Mouse (Mus musculus): ENCODE results near the gene Rbm44. TPM values are rescaled to one million over a fixed set of nuclear protein-coding genes. Genes with fewer than 3 reads are reported as not detected.
A peak's percentile ranks its signal among the peaks of the same experiment; 100 is the strongest.

Gene Rbm44
- polyA plus RNA-seq, 1 experiment from 2014 or later = 3.2 TPM

DNA sequence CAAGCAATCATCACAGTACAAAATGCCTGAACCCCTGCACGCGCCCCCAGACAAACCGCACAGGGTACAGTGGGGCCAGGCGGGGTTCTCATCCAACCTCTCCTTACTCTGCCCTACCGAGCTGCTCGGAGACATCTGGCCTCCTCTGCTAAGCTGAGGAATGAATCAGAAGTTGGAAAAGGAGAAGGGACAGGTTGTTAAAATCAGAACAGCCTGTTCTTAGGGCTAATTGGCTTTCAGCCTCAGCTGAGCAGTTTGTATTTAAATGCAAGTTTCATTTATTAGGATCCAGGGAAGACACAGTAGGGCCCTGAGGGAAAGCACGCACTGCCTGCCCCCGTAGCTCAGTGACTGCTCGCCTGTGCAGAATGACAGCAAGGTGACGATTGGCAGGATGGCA lies 54.9 kb downstream of the Rbm44 start:
- no peak overlapping the region for H3K4me2 ChIP-seq (ENCODE audit: low read depth, low read length)
- H3K4me3 ChIP-seq (ENCODE audit: low read length) = no peak overlapping the region
- H3K27ac ChIP-seq (ENCODE audit: low read length) = no peak overlapping the region
- ATAC-seq (replicated peaks; ENCODE audit: extremely low read depth, insufficient read depth, low FRiP score) = no peak
- WGBS = 86% methylated on average over 10 of the region's 10 CpGs
- H3K9me3 ChIP-seq (replicated peaks; ENCODE audit: control insufficient read depth, low read length) = 0 out of 2 replicates have a peak, but pooled peaks cover 3% of the 10 kb centered on the region
- peaks cover 8% of the 10 kb centered on the region for H3K4me1 ChIP-seq (ENCODE audit: control insufficient read depth, insufficient read depth, low read length)
- H3K9ac ChIP-seq (ENCODE audit: low read length) = no peak overlapping the region
- no peaks in the 10 kb centered on the region for H3K27me3 ChIP-seq (ENCODE audit: control insufficient read depth, insufficient read depth, low read length)
- peaks cover 6% of the 10 kb centered on the region for H3K36me3 ChIP-seq (ENCODE audit: control insufficient read depth, insufficient read depth)

DNA sequence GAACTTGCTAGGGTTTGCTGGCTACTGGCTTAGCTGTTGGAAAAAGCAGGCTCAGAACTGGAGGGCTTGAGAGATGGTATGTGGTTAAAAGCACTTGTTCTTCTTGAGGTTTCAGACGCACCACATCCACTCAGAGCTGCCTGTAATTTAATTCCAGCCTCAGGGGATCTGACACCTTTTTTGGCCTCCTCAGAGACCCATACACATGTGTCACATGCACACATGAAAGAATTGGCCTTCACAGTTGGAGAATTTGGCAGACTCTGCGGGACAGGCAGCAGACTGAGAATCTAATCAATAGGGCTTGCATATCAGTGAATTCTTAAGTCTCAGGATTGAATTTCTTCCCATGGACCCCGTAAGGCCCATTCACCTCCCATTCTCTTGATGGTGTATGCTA lies 56.2 kb downstream of the Rbm44 start:
- WGBS = 35% methylated on average over 3 of the region's 3 CpGs
- Histone ChIP-seq H3K9ac (ENCODE audit: low read length) (no peak overlapping the region), H3K4me2 (ENCODE audit: low read depth, low read length) (no peak overlapping the region), H3K27ac (ENCODE audit: low read length) (peak overlapping the region; percentile 30), H3K27me3 (ENCODE audit: control insufficient read depth, insufficient read depth, low read length) (no peaks in the 10 kb centered on the region), H3K9me3 (replicated peaks; ENCODE audit: control insufficient read depth, low read length) (0 out of 2 replicates have a peak, but pooled peaks cover 3% of the 10 kb centered on the region), H3K36me3 (ENCODE audit: control insufficient read depth, insufficient read depth) (peaks cover 6% of the 10 kb centered on the region), H3K4me1 (ENCODE audit: control insufficient read depth, insufficient read depth, low read length) (peaks cover 8% of the 10 kb centered on the region), H3K4me3 (ENCODE audit: low read length) (no peak overlapping the region)
- ATAC-seq (replicated peaks; ENCODE audit: extremely low read depth, insufficient read depth, low FRiP score) = no peak

DNA sequence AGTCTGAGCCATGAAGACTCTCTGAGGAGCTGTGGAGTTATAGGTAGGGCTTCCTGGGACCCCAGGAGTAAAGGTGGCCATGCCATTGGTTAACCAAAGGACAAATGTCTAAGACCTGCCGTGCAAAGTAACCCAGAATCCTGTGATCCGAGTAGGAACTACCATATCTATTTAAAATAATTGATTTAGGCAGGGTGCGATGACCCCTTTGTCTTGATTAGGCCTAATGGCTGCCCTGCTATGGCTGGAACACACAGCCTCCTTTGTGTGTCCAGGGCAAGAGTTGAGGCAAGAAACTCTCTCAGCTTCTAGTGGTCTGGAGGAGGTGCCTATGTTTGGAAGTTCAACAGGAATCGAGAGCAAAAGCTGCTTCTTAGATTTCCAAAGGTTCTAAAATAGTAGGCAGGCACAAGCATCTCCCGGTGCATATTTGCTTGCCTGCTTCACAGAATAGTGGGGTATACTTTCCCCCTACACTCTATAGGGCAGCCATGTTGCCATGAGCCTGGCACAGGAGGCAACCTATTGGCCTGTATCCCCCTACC lies 59.4 kb downstream of the Rbm44 start:
- Histone ChIP-seq H3K4me2 (ENCODE audit: low read depth, low read length) (no peak overlapping the region), H3K27ac (ENCODE audit: low read length) (no peak overlapping the region), H3K9ac (ENCODE audit: low read length) (no peak overlapping the region), H3K4me1 (ENCODE audit: control insufficient read depth, insufficient read depth, low read length) (peaks cover 23% of the 10 kb centered on the region), H3K27me3 (ENCODE audit: control insufficient read depth, insufficient read depth, low read length) (no peaks in the 10 kb centered on the region), H3K36me3 (ENCODE audit: control insufficient read depth, insufficient read depth) (peaks cover 2% of the 10 kb centered on the region; the same call in 1 of the 2 replicates), H3K4me3 (ENCODE audit: low read length) (no peak overlapping the region), H3K9me3 (replicated peaks; ENCODE audit: control insufficient read depth, low read length) (0 out of 2 replicates have a peak, but pooled peaks cover 1% of the 10 kb centered on the region)
- WGBS = 85% methylated on average over 5 of the region's 5 CpGs
- ATAC-seq (replicated peaks; ENCODE audit: extremely low read depth, insufficient read depth, low FRiP score) = no peak

DNA sequence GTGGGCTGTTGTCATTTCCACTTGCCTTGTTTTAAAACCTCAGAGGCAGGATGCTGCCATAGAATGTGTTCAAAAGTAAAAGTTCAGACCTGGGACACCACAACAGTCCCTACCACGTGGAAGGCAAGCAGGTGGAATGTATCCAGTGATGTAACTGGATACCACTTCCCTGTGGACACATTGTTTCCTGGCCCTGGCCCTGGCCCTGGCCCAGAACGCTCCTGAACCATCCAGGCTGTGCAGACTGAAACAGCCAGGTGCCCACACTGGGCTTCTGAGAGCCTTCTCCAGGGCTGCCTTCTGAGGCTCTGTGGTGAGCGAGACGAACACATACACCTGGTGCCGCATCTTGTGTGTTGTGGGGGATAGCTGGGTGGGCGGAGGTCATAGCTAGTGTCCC lies 60.8 kb downstream of the Rbm44 start:
- Histone ChIP-seq H3K9me3 (replicated peaks; ENCODE audit: control insufficient read depth, low read length) (no peaks in the 10 kb centered on the region), H3K4me3 (ENCODE audit: low read length) (no peak overlapping the region), H3K27ac (ENCODE audit: low read length) (no peak overlapping the region), H3K27me3 (ENCODE audit: control insufficient read depth, insufficient read depth, low read length) (no peaks in the 10 kb centered on the region), H3K4me2 (ENCODE audit: low read depth, low read length) (no peak overlapping the region), H3K4me1 (ENCODE audit: control insufficient read depth, insufficient read depth, low read length) (peaks cover 35% of the 10 kb centered on the region), H3K36me3 (ENCODE audit: control insufficient read depth, insufficient read depth) (no peaks in the 10 kb centered on the region), H3K9ac (ENCODE audit: low read length) (no peak overlapping the region)
- ATAC-seq (replicated peaks; ENCODE audit: extremely low read depth, insufficient read depth, low FRiP score) = no peak
- 82% methylated on average over 6 of the region's 6 CpGs for WGBS

GRCm38 (mm10) chr1:91206336-91206735 lies 61.4 kb downstream of the Rbm44 start:
- Histone ChIP-seq H3K4me3 (ENCODE audit: low read length) (no peak overlapping the region), H3K27ac (ENCODE audit: low read length) (no peak overlapping the region), H3K4me1 (ENCODE audit: control insufficient read depth, insufficient read depth, low read length) (peaks cover 36% of the 10 kb centered on the region), H3K9ac (ENCODE audit: low read length) (no peak overlapping the region), H3K36me3 (ENCODE audit: control insufficient read depth, insufficient read depth) (no peaks in the 10 kb centered on the region), H3K27me3 (ENCODE audit: control insufficient read depth, insufficient read depth, low read length) (no peaks in the 10 kb centered on the region), H3K9me3 (replicated peaks; ENCODE audit: control insufficient read depth, low read length) (no peaks in the 10 kb centered on the region), H3K4me2 (ENCODE audit: low read depth, low read length) (no peak overlapping the region)
- ATAC-seq (replicated peaks; ENCODE audit: extremely low read depth, insufficient read depth, low FRiP score) = no peak
- 72% methylated on average over 8 of the region's 8 CpGs for WGBS

GRCm38 (mm10) chr1:91206873-91207272 lies 62.0 kb downstream of the Rbm44 start:
- Histone ChIP-seq H3K4me3 (ENCODE audit: low read length) (no peak overlapping the region), H3K4me1 (ENCODE audit: control insufficient read depth, insufficient read depth, low read length) (peaks cover 41% of the 10 kb centered on the region), H3K9me3 (replicated peaks; ENCODE audit: control insufficient read depth, low read length) (no peaks in the 10 kb centered on the region), H3K36me3 (ENCODE audit: control insufficient read depth, insufficient read depth) (no peaks in the 10 kb centered on the region), H3K4me2 (ENCODE audit: low read depth, low read length) (no peak overlapping the region), H3K27me3 (ENCODE audit: control insufficient read depth, insufficient read depth, low read length) (no peaks in the 10 kb centered on the region), H3K9ac (ENCODE audit: low read length) (no peak overlapping the region), H3K27ac (ENCODE audit: low read length) (no peak overlapping the region)
- 69% methylated on average over 5 of the region's 5 CpGs for WGBS
- no peak for ATAC-seq (replicated peaks; ENCODE audit: extremely low read depth, insufficient read depth, low FRiP score)

DNA sequence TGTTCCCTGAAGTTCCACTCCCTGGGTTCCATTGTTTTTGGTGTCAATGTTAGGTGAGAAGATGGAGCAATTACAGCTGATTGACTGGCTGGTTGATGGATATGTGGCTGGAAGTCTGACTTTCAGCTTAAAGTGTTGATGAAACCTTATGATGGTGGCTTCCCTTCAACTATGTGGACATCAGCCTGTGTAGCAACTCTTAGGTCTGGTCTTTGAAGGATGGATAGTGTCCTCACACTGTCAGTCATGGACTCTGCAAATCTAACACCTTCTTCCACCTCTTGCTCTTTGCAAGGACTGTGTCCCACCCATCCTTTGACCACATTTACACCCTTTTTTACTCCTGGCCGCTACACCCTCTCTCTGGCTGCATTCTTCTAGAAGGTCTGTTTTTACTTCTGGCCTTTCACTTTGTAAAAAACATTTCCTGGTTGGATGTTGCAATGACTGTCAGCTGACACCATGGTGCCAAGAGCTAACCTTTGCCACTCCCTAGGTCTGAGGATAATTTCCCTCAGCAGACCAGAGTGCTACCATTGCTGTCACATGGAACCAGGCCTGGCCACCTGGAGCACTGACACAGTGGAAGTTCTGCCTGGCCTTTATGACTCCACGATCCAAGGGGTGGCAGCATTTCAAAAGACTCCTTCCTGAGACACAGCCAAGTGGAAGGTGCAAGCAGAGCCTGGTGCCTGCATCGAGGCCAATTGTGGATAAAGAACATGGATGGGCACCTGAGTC lies 62.6 kb downstream of the Rbm44 start:
- Histone ChIP-seq H3K27ac (ENCODE audit: low read length) (no peak overlapping the region), H3K9me3 (replicated peaks; ENCODE audit: control insufficient read depth, low read length) (no peaks in the 10 kb centered on the region), H3K36me3 (ENCODE audit: control insufficient read depth, insufficient read depth) (no peaks in the 10 kb centered on the region), H3K4me1 (ENCODE audit: control insufficient read depth, insufficient read depth, low read length) (peaks cover 47% of the 10 kb centered on the region), H3K9ac (ENCODE audit: low read length) (no peak overlapping the region), H3K4me2 (ENCODE audit: low read depth, low read length) (no peak overlapping the region), H3K27me3 (ENCODE audit: control insufficient read depth, insufficient read depth, low read length) (no peaks in the 10 kb centered on the region), H3K4me3 (ENCODE audit: low read length) (no peak overlapping the region)
- WGBS = 68% methylated on average over 3 of the region's 3 CpGs
- ATAC-seq (replicated peaks; ENCODE audit: extremely low read depth, insufficient read depth, low FRiP score) = no peak

- H3K4me2 ChIP-seq (ENCODE audit: low read depth, low read length) = peak overlapping the region; percentile 27; the same call in 1 of the 2 replicates
- H3K9ac ChIP-seq (ENCODE audit: low read length) = peak overlapping the region; percentile 72
- 34% methylated on average over 6 of the region's 6 CpGs for WGBS
- peak; percentile 83 for ATAC-seq (replicated peaks; ENCODE audit: extremely low read depth, insufficient read depth, low FRiP score)
- H3K27me3 ChIP-seq (ENCODE audit: control insufficient read depth, insufficient read depth, low read length) = no peaks in the 10 kb centered on the region
- peaks cover 58% of the 10 kb centered on the region for H3K4me1 ChIP-seq (ENCODE audit: control insufficient read depth, insufficient read depth, low read length)
- H3K27ac ChIP-seq (ENCODE audit: low read length) = peak overlapping the region; percentile 99
- no peak overlapping the region for H3K4me3 ChIP-seq (ENCODE audit: low read length)
- no peaks in the 10 kb centered on the region for H3K36me3 ChIP-seq (ENCODE audit: control insufficient read depth, insufficient read depth)
- H3K9me3 ChIP-seq (replicated peaks; ENCODE audit: control insufficient read depth, low read length) = no peaks in the 10 kb centered on the region
Observed at GRCm38 (mm10) chr1:91209343-91209742, 64.5 kb downstream of the Rbm44 start.

- Histone ChIP-seq H3K27ac (ENCODE audit: low read length) (peak overlapping the region; percentile 99), H3K4me1 (ENCODE audit: control insufficient read depth, insufficient read depth, low read length) (peaks cover 59% of the 10 kb centered on the region), H3K4me2 (ENCODE audit: low read depth, low read length) (peak overlapping the region; percentile 27; the same call in 1 of the 2 replicates), H3K9me3 (replicated peaks; ENCODE audit: control insufficient read depth, low read length) (no peaks in the 10 kb centered on the region), H3K9ac (ENCODE audit: low read length) (peak overlapping the region; percentile 72), H3K36me3 (ENCODE audit: control insufficient read depth, insufficient read depth) (no peaks in the 10 kb centered on the region), H3K27me3 (ENCODE audit: control insufficient read depth, insufficient read depth, low read length) (no peaks in the 10 kb centered on the region), H3K4me3 (ENCODE audit: low read length) (no peak overlapping the region)
- WGBS = 34% methylated on average over 6 of the region's 6 CpGs
- ATAC-seq (replicated peaks; ENCODE audit: extremely low read depth, insufficient read depth, low FRiP score) = peak; percentile 61
Observed at GRCm38 (mm10) chr1:91209785-91210184, 64.9 kb downstream of the Rbm44 start.
